ENCODE assay signal across 8 mouse cellular contexts in genomic region chr10:121473723-121474215, GRCm38 (mm10). TPM values are rescaled to one million over a fixed set of nuclear protein-coding genes. Genes with fewer than 3 reads are reported as not detected.
DNase-seq lines count a peak whose midpoint lies in the region; ATAC-seq and TF ChIP-seq lines count a peak whose summit lies in the region.

No protein-coding gene starts in this region.

- no peaks in the 10 kb centered on the region for H3K27me3 ChIP-seq in heart, embryonic 10.5 days (ENCODE audit: insufficient read depth, poor library complexity, severe bottlenecking)
- no peaks in the 10 kb centered on the region for H3K27me3 ChIP-seq in intestine, embryonic 16.5 days (replicated peaks; ENCODE audit: control insufficient read depth, insufficient read depth, low read length)
- peaks cover 9% of the 10 kb centered on the region; the same call in 1 of the 2 replicates for H3K27me3 ChIP-seq in forebrain, embryonic 15.5 days

- peak overlapping the region; percentile 95 for H3K9ac ChIP-seq in intestine, embryonic 16.5 days (ENCODE audit: low read depth, low read length)
- H3K9ac ChIP-seq in forebrain, embryonic 15.5 days (replicated peaks) = no peak overlapping the region

- peak; percentile 31 for ATAC-seq in intestine, embryonic 16.5 days
- peak; percentile 33 for ATAC-seq in megakaryocyte-erythroid progenitor cell, adult 5-6 weeks (replicated peaks; ENCODE audit: low FRiP score, low TSS enrichment, poor library complexity, severe bottlenecking)
- ATAC-seq in forebrain, embryonic 15.5 days (replicated peaks) = no peak

- intact Hi-C loops in heart, postnatal 36 days (cut with DNase I) = loop anchor here (2.0 kb wide), 2 partner anchors 15 to 47 kb away; no protein-coding TSS in a partner anchor
- intact Hi-C loops in left cerebral cortex, postnatal 4 days (cut with DNase I) = loop anchor here (5.0 kb wide), 1 partner anchor 34 kb away; no protein-coding TSS in a partner anchor

- peak overlapping the region; percentile 97 for H3K4me3 ChIP-seq in heart, embryonic 10.5 days
- peak overlapping the region; percentile 65 for H3K4me3 ChIP-seq in bone marrow, adult 2 months (replicated peaks; ENCODE audit: control insufficient read depth, low read depth, low read length)
- H3K4me3 ChIP-seq in intestine, embryonic 16.5 days (ENCODE audit: low read length) = peak overlapping the region; percentile 91
- no peak overlapping the region for H3K4me3 ChIP-seq in forebrain, embryonic 15.5 days

- peaks cover 62% of the 10 kb centered on the region for H3K4me1 ChIP-seq in heart, embryonic 10.5 days
- H3K4me1 ChIP-seq in bone marrow, adult 2 months (ENCODE audit: control insufficient read depth, insufficient read depth, low read length) = peaks cover 4% of the 10 kb centered on the region
- peaks cover 49% of the 10 kb centered on the region for H3K4me1 ChIP-seq in intestine, embryonic 16.5 days (ENCODE audit: control insufficient read depth, insufficient read depth, low read length)
- peaks cover 18% of the 10 kb centered on the region for H3K4me1 ChIP-seq in forebrain, embryonic 15.5 days

- WGBS in heart, embryonic 10.5 days = 29% methylated on average over 12 of the region's 12 CpGs
- 2% methylated on average over 12 of the region's 12 CpGs for WGBS in bone marrow, adult 2 months
- 29% methylated on average over 12 of the region's 12 CpGs for WGBS in intestine, embryonic 16.5 days
- WGBS in forebrain, embryonic 15.5 days = 79% methylated on average over 12 of the region's 12 CpGs

- no peak for TF ChIP-seq POLR2A in bone marrow, adult 2 months (IDR thresholded peaks at IDR 0.05; ENCODE audit: borderline replicate concordance, control insufficient read depth, low read depth, low read length)

- no peaks in the 10 kb centered on the region for H3K9me3 ChIP-seq in heart, embryonic 10.5 days
- H3K9me3 ChIP-seq in intestine, embryonic 16.5 days (ENCODE audit: control insufficient read depth, low read length) = no peaks in the 10 kb centered on the region
- H3K9me3 ChIP-seq in forebrain, embryonic 15.5 days = no peaks in the 10 kb centered on the region

- peak overlapping the region; percentile 88 for H3K4me2 ChIP-seq in intestine, embryonic 16.5 days (ENCODE audit: low read depth, low read length)
- no peak overlapping the region for H3K4me2 ChIP-seq in forebrain, embryonic 15.5 days (replicated peaks)

- TF ChIP-seq CTCF in bone marrow, adult 2 months (IDR thresholded peaks at IDR 0.05; ENCODE audit: control insufficient read depth, insufficient read depth, low read length) = no peak

- DNase-seq in heart, embryonic 10.5 days (ENCODE audit: low spot score) = no peak
- DNase-seq in heart, postnatal 36 days = no peak
- DNase-seq in adipocyte (ENCODE audit: low spot score) = no peak
- DNase-seq in left cerebral cortex, postnatal 4 days = no peak

- no peaks in the 10 kb centered on the region for H3K36me3 ChIP-seq in heart, embryonic 10.5 days
- H3K36me3 ChIP-seq in intestine, embryonic 16.5 days (ENCODE audit: control insufficient read depth, insufficient read depth, low read length) = no peaks in the 10 kb centered on the region
- H3K36me3 ChIP-seq in forebrain, embryonic 15.5 days = no peaks in the 10 kb centered on the region

- H3K27ac ChIP-seq in heart, embryonic 10.5 days = peak overlapping the region; percentile 98
- H3K27ac ChIP-seq in bone marrow, adult 2 months (ENCODE audit: control insufficient read depth, insufficient read depth, low read depth, low read length, poor library complexity) = peak overlapping the region; percentile 36
- peak overlapping the region; percentile 96 for H3K27ac ChIP-seq in intestine, embryonic 16.5 days (ENCODE audit: low read length)
- no peak overlapping the region for H3K27ac ChIP-seq in forebrain, embryonic 15.5 days (replicated peaks)

RNA-seq across cellular contexts. Expression of gene Rassf3, which starts 2.4 kb away (rescaled TPM):
- polyA plus RNA-seq in heart, embryonic 10.5 days (2016; fragmentation: Nextera tagmentation; extraction: Ambion mirVana) = 19.6 and 21.1 TPM in 2 replicates
- total RNA-seq in heart, postnatal 36 days (2021) = 100 to 1,000 TPM; 125 to 140 TPM
- polyA plus RNA-seq in bone marrow, adult 2 months (2011; ENCODE audit: insufficient read depth, insufficient read length, low replicate concordance, missing spikeins) = 18.8 and 41.2 TPM in 2 replicates
- 15.7 and 22.2 TPM in 2 replicates for polyA plus RNA-seq in intestine, embryonic 16.5 days (2015; fragmentation: Nextera tagmentation; extraction: Ambion mirVana)
- total RNA-seq in megakaryocyte-erythroid progenitor cell, adult 5-6 weeks (2014; fragmentation: Nextera tagmentation) = 6.5 and 9.7 TPM in 2 replicates
- 12.1 and 13.4 TPM in 2 replicates for total RNA-seq in megakaryocyte-erythroid progenitor cell, adult 5-6 weeks (2017)
- total RNA-seq in left cerebral cortex, postnatal 4 days (2021) = 10 to 100 TPM; 17.4 to 22.9 TPM
- 3.8 and 4.2 TPM in 2 replicates for polyA plus RNA-seq in forebrain, embryonic 15.5 days (2015; fragmentation: Nextera tagmentation; extraction: Ambion mirVana)
